ENCODE assay signal across 1 mouse cellular context in the genomic region with DNA sequence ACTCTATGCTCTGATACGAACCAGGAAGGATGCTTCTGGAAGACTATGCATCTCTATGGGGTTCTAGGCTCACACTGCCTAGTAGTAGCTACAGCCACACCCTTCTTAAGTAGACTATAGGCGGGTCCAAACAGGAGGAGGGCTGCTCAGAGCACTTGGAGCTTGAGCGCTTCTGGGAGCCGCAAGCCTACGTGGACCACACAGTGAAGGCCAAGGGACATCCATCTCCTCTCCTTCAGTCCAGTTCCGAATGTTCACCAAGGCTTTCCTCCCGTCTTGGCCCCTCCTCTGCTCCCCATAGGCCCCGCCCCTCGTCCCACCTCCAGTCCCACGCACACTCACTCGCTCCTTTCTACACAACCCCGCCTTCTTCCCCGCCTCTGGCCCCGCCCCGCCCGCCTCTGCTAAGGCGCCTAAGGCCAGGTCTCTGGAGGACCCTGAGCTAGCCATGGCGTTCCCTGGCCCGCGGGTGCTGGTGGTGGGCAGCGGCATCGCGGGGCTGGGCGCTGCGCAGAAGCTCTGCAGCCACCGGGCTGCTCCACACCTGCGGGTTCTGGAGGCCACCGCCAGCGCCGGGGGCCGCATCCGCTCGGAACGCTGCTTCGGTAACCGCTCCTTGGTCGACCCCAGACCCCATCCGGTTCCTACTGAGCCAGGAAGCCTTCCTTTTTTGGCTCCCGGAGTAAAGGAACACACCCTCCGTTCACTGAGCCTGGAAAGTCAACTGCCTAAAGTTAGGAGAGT.
A peak's percentile ranks its signal among the peaks of the same experiment; 100 is the strongest.
TF ChIP-seq lines count a peak whose summit lies in the region.

No protein-coding gene starts in this region.

TF ChIP-seq in CH12.LX, 34 proteins besides CTCF, POLR2A, EP300 and RAD21:
- TF ChIP-seq MXI1 (IDR thresholded peaks at IDR 0.05; ENCODE audit: low read depth, low read length) (no peak), CHD1 (IDR thresholded peaks at IDR 0.05; ENCODE audit: low read depth, low read length) (no peak), SIN3A (IDR thresholded peaks at IDR 0.05; ENCODE audit: low read length) (peak; percentile 43; the same call in 1 of the 2 replicates), IRF4 (IDR thresholded peaks at IDR 0.05; ENCODE audit: low read depth, low read length) (no peak; the same call in 1 of the 2 replicates), GABPA (IDR thresholded peaks at IDR 0.05; ENCODE audit: insufficient replicate concordance, low read depth, low read length) (no peak), NELFE (IDR thresholded peaks at IDR 0.05; ENCODE audit: low read depth, low read length) (0 out of 2 replicates have a peak, but pooled peaks have one; percentile 10), PAX5 (IDR thresholded peaks at IDR 0.05; ENCODE audit: low read length) (no peak), ZKSCAN1 (IDR thresholded peaks at IDR 0.05; ENCODE audit: borderline replicate concordance, low read depth, low read length) (no peak), TBP (conservative IDR thresholded peaks at IDR 0.05; ENCODE audit: low read depth, low read length) (peak; percentile 94), ZC3H11A (IDR thresholded peaks at IDR 0.05; ENCODE audit: low read depth, low read length) (no peak), HCFC1 (IDR thresholded peaks at IDR 0.05; ENCODE audit: low read depth, low read length) (peak; percentile 48; the same call in 1 of the 2 replicates), CHD2 (IDR thresholded peaks at IDR 0.05; ENCODE audit: low read length) (no peak), MAZ (IDR thresholded peaks at IDR 0.05; ENCODE audit: low read depth, low read length) (peak; percentile 24; the same call in 1 of the 2 replicates), ZMIZ1 (IDR thresholded peaks at IDR 0.05; ENCODE audit: low read depth, low read length) (peak; percentile 75; the same call in 1 of the 2 replicates), ELF1 (IDR thresholded peaks at IDR 0.05; ENCODE audit: low read depth, low read length) (peak; percentile 57), MAX (IDR thresholded peaks at IDR 0.05; ENCODE audit: low read length) (peak; percentile 13; the same call in 1 of the 2 replicates), MYC (IDR thresholded peaks at IDR 0.05; ENCODE audit: low read depth, low read length) (no peak), ETS1 (conservative IDR thresholded peaks at IDR 0.05; ENCODE audit: low read depth, low read length) (no peak), POLR2AphosphoS2 (IDR thresholded peaks at IDR 0.05; ENCODE audit: low read depth, low read length) (peak; percentile 39; the same call in 1 of the 2 replicates), UBTF (IDR thresholded peaks at IDR 0.05; ENCODE audit: low read depth, low read length) (no peak), ZNF384 (IDR thresholded peaks at IDR 0.05; ENCODE audit: low read depth, low read length) (no peak), NRF1 (IDR thresholded peaks at IDR 0.05; ENCODE audit: low read depth, low read length) (peak; percentile 78), MEF2A (IDR thresholded peaks at IDR 0.05; ENCODE audit: borderline replicate concordance, low read depth, low read length) (peak; percentile 18), MAFK (IDR thresholded peaks at IDR 0.05; ENCODE audit: insufficient replicate concordance, low read length) (no peak), TCF12 (IDR thresholded peaks at IDR 0.05; ENCODE audit: low read depth, low read length) (peak; percentile 51; the same call in 1 of the 2 replicates)
